Mouse (Mus musculus) gastrocnemius, adult 18-20 months (tissue): ENCODE results near the gene Dpp6. TPM values are rescaled to one million over a fixed set of nuclear protein-coding genes. Genes with fewer than 3 reads are reported as not detected.
"Not testable (repeated sequence)": the region's sequence is repeated elsewhere in the genome, so short reads cannot be mapped to it uniquely, and the experiment has no call there.

Experiments used
- DNase-seq: peaks from one replicate; pipeline ENCODE4 v3.0.0; 2021; ENCODE audit warnings: low spot score
- total RNA-seq, 2 experiments: library from RNA; stranded (reverse); gene quantifications; 2 replicates each; pipeline ENCODE4 v1.2.3; 2021

Dpp6 gene
- total RNA-seq, 2 experiments from 2014 or later: 0.57 to 0.59 TPM

DNA sequence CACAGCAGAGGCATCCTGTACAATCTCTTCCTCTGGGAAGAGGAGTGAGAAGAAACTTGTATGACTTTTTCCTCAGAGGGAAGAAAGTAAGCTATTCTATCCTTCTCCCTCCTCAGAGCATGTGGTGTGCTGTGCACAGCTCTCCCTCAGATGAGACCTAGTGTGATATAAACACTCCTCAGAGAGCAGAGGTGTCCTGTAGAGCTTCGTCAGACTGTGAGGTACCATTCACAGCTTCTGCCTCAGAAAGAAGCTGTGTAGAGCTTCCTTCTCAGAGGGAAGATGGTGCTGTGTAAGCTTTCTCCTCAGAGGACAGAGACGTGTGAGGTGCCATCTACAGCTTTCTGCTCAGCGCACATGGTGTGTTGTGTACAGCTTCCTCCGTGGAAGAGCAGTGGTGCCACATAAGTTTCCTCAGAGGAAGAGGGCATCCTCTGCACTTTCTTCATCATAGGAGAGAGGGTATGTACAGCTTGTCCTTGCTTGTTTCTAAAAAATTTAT is 658.0 kb downstream of the Dpp6 start:
- no peak for DNase-seq

- DNase-seq: no peak
Measured at GRCm38 (mm10) chr5:27481706-27482105, 664.7 kb downstream of the Dpp6 start.

- no peak for DNase-seq
Measured at GRCm38 (mm10) chr5:27486138-27486537, 669.1 kb downstream of the Dpp6 start.

GRCm38 (mm10) chr5:27490942-27491341 is 673.9 kb downstream of the Dpp6 start:
- no peak for DNase-seq

DNA sequence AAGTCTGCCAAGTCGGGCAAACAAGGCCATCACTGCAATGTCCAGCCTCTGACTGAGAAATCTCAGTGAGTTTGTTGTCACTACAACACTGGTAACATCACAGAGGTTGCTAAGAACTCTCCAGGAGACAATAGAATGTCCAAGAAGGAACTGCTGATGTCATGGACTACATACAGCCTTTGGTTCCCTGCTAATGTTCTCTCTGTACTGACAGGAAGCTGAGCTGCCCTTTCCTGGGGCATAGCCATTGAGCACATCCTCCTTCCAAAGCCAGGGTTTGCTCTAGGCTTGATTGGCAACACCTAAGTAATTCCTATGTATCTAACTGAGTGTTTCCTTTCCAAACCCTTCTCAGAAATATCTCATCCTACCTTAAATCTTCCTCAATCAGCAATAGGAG is 684.3 kb downstream of the Dpp6 start, which contains the start of gene Speer4b:
TSS of gene Speer4b (minus strand) at position 101 of the 400 bp plus-strand sequence.
- DNase-seq: not testable (repeated sequence)

- no peak for DNase-seq
Measured at GRCm38 (mm10) chr5:27518716-27519115, 701.7 kb downstream of the Dpp6 start.

DNA sequence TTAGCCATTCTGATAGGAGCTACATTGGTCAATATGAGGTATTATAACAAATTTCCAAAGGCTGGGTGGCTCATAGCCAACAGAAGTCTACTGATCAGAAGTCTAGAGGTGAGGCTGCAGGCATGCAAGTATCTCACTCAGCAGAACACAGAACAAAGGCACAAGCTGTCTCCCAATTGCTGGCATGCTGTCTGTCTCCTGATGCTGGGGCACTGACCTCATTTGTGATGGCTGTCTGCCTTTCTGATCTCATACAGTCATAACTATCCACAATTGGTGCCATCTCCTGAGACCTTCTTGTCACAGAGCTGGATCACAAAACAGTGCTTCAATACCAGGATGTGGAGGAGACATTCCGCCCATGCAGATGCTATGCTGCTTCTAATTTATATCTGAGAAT is 709.9 kb downstream of the Dpp6 start:
- no peak for DNase-seq

- no peak for DNase-seq
Measured at GRCm38 (mm10) chr5:27544816-27545270, 727.8 kb downstream of the Dpp6 start.

- no peak for DNase-seq
Measured at GRCm38 (mm10) chr5:27549291-27549690, 732.3 kb downstream of the Dpp6 start.

GRCm38 (mm10) chr5:27565700-27566099 is 748.7 kb downstream of the Dpp6 start:
- DNase-seq: no peak

- DNase-seq: no peak
Measured at GRCm38 (mm10) chr5:27587970-27588758, 771.2 kb downstream of the Dpp6 start.

GRCm38 (mm10) chr5:27604132-27604531 is 787.1 kb downstream of the Dpp6 start:
- no peak for DNase-seq

GRCm38 (mm10) chr5:27615769-27616168 is 798.8 kb downstream of the Dpp6 start:
- DNase-seq: peak; percentile 2

DNA sequence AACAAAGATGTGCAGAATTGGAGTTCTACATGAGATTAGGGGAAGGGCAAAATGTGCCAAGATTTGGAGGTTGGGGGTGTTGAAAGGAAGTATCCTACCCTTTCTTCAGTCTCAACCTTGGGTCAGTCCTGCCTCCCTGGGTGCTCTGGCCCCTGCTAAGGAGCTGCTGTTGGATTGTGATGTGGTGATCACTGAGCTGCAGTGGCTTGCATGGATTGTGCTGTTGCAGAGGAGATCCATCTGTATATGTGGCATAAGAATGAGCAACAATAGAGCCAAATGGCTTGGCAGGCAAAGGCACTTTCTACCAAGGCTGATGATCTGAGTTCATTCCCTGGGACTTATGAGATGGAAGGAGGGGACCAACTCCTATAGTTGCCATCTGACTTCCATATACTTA is 804.8 kb downstream of the Dpp6 start:
- no peak for DNase-seq

DNA sequence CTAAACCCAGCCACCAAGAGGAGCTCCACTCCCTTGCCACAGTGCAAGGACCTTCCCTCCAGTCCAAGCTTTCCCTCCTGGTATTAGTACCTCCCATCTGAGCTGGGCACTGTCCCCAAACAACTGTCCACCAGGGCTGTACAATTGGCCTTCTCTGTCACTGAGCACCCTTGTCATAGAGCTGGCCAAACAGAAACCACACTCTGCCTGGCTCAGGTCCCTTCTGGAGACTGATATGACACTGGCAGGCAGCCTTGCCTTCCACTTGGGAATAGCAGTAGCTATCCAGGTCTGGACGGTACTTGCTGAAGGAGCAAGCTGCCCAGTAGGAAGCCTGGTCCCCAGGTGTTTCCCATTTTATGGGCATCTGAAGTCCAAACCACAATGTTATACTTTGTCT is 806.9 kb downstream of the Dpp6 start:
- no peak for DNase-seq

DNA sequence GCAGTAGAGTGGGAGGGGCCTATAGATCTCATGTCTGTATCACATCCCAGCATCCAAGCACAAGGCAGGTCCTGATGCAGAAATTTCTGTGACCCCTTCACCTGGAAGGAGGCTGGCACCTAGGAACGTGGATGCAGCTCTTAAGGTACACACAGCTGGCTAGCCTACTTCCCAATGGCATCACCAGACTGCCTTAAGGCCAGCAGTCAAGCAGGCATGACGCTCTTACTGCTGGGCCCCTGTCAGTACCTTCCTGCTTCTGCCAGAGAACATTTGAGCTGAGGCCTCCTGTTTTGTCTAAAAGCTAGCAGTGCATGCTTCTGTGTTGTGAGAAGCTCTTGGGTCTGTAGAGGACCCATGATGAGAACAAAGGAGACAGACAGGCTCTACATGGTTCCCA is 815.1 kb downstream of the Dpp6 start:
- no peak for DNase-seq

- no peak for DNase-seq
Measured at GRCm38 (mm10) chr5:27635941-27636340, 818.9 kb downstream of the Dpp6 start.

GRCm38 (mm10) chr5:27641876-27642275 is 824.9 kb downstream of the Dpp6 start:
- no peak for DNase-seq

DNA sequence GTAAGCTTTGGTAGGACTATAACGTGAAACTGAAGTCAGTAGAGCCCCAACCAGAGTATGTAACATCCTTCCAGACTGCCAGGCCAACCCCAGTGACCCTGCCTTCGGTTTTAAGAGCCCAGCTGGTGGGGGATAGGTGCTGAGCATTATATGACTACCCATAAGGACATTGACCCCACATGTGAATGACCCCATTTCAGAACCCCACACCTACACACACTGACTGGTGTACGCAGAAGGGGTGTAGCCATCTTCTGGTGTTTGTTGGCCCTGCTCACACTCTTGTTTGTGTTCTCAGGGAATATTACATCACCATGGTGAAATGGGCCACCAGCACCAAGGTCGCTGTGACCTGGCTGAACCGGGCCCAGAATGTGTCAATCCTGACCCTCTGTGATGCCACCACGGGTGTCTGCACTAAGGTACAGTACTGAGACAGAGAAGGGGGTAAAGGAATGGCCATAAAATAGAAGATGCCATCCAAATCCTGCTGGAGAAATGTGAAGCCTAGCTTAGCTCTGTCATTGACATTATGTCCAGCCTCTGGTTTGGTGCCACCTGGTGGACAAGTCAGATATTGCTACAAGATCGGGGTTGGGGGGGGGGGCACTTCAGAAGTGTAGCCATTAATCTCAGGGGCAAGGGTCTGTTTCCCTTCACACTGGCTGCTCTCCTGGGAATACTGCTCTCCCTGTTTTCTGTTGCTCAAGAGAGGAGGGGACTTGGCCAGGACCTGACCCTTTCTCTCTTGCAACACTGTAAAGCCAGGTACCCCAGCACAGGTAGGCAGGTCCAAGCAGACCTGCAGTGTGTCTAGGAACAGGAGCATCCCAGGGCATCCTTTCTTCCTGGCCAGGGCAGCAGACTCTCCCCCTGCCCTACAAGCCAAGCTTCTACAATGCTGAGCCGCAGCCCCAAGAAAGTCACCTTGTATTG is 835.1 kb downstream of the Dpp6 start:
- DNase-seq: peak; percentile 5

DNA sequence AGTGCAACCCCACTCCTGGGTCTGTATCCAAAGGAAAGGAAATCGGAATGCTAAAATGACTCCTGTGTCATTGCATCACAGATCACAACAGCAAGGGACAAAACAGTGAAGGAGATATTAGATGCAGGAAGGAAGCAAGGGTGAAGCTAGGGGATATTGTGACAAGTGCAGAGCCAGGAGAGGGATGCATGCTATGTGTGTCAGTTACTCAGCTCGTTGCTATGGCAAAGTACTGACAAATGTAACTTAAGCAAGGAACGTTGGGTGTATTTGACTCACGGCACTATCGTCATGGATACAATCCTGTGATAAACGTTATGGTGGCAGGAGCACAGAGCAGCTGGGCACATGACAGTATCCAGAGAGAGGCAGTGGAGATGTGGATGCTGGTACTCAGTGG is 839.1 kb downstream of the Dpp6 start:
- DNase-seq: no peak

DNA sequence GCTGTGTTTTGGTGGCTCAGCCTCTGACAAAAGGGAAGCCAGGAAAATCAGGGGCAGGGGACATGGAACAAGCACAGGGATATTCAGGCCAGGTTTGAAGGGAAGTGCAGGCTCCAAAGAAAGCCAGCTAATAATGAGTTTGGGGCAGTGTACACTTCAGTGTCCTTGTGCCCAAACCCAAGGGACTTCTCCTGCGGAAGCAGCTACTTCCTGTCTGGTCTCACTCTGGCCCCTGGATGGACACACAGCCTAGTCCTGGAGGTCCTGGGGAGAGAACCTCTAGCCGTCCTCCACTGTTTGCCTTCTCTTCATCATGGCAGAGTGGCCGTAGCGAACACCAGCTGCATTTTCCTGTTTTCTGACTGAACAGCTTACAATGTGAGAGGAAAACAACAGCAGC is 840.7 kb downstream of the Dpp6 start:
- DNase-seq: no peak

DNA sequence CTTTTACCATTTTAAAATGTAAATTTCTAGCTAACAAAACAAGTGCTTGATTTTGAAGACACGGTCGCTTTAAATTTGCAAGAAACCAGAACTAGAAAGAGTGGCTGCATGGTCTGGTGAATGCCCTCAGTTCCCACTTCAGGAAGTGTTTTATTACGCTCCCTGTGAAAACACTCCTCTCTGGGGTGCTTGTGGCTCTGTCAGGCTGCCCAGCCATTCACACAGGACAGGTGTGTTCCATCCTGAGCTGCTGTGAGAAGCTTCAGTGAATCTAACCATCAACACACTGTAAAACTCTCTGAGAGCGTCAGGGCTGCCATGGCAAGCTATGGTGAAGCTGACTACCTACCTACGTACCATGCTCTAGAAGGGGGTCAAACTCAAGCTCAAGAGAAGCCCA is 841.2 kb downstream of the Dpp6 start:
- no peak for DNase-seq
